Mouse (Mus musculus): ENCODE measurements at regions not wholly inside any gene's neighbourhood (a gene's known extent, or its start where the extent isn't known, plus 50 kb on each side); places are given as distances from the start of the nearest gene placed in this dataset.

DNA sequence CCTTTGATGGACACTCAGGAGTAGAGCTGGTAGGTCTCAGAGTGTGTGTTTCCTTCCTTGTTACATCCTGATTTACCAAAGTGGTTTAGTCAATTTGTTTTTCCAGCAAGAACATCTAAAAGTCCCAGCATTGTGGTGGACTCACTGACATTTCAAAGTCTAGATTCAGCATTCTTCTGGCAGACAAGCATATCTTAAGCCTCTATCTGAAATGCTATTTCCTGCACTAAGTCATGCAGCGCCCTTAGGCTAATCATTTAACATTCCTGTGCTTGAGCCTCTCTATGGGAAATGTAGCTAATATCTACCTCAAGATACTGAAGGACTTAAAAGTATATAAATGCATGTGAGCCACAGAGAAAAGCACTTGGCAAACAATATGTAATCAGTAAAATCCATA lies 3050.3 kb upstream of the Lrrc6 start:
- Histone ChIP-seq H3K4me2 (ENCODE audit: low read depth, low read length) (no peak overlapping the region), H3K36me3 (ENCODE audit: control insufficient read depth, insufficient read depth, low read length) (no peaks in the 10 kb centered on the region), H3K4me3 (replicated peaks; ENCODE audit: low read length) (no peak overlapping the region), H3K9ac (ENCODE audit: low read length) (no peak overlapping the region), H3K27me3 (ENCODE audit: control insufficient read depth, insufficient read depth, low read length) (no peaks in the 10 kb centered on the region), H3K4me1 (ENCODE audit: control insufficient read depth, insufficient read depth, low read length) (no peaks in the 10 kb centered on the region), H3K9me3 (replicated peaks; ENCODE audit: control insufficient read depth, low read length) (no peaks in the 10 kb centered on the region), H3K27ac (ENCODE audit: low read length) (no peak overlapping the region)
- ATAC-seq (ENCODE audit: insufficient read depth, low FRiP score): no peak
- 70% methylated on average over 1 of the region's 1 CpGs for WGBS

DNA sequence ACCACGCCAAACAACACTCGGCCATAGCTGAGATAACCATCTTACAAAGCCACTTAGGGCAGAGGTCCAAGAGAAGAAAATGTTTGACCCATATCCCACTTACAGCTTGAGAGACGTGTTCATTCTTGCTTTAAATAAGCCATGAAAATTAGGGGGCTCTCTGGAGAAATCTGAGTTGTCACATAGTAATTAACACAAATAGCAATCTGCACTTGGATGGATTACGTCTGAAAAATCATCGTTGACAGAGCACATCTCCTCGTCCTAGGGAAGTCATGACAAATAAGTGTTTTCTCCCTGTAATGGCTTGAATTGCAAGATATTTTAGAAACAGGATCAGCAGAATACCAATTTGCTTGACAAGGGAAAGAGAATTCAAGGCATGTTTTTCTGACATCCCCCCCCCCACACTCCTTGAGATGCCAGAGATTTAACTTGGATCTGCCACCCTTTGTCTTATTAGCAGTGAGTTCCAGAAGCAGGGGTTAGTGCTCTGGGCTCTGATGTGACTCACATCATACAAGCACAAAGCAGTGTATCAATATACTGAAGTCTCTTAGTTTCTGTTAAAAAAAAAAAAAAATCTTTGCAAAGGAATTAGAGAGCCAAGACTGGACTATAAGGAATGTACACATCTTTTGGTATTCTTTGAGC lies 3025.9 kb upstream of the Lrrc6 start:
- Histone ChIP-seq H3K9ac (ENCODE audit: low read length) (no peak overlapping the region), H3K36me3 (ENCODE audit: control insufficient read depth, insufficient read depth, low read length) (no peaks in the 10 kb centered on the region), H3K4me1 (ENCODE audit: control insufficient read depth, insufficient read depth, low read length) (no peaks in the 10 kb centered on the region), H3K9me3 (replicated peaks; ENCODE audit: control insufficient read depth, low read length) (no peaks in the 10 kb centered on the region), H3K27me3 (ENCODE audit: control insufficient read depth, insufficient read depth, low read length) (no peaks in the 10 kb centered on the region), H3K4me2 (ENCODE audit: low read depth, low read length) (no peak overlapping the region), H3K4me3 (replicated peaks; ENCODE audit: low read length) (no peak overlapping the region), H3K27ac (ENCODE audit: low read length) (no peak overlapping the region)
- no peak for ATAC-seq (ENCODE audit: insufficient read depth, low FRiP score)
- WGBS: 59% methylated on average over 6 of the region's 6 CpGs

GRCm38 (mm10) chr15:69484421-69485074 lies 2983.8 kb upstream of the Lrrc6 start:
- Histone ChIP-seq H3K9ac (ENCODE audit: low read length) (no peak overlapping the region), H3K27ac (ENCODE audit: low read length) (no peak overlapping the region), H3K4me2 (ENCODE audit: low read depth, low read length) (no peak overlapping the region), H3K27me3 (ENCODE audit: control insufficient read depth, insufficient read depth, low read length) (no peaks in the 10 kb centered on the region), H3K9me3 (replicated peaks; ENCODE audit: control insufficient read depth, low read length) (no peaks in the 10 kb centered on the region), H3K36me3 (ENCODE audit: control insufficient read depth, insufficient read depth, low read length) (no peaks in the 10 kb centered on the region), H3K4me3 (replicated peaks; ENCODE audit: low read length) (no peak overlapping the region), H3K4me1 (ENCODE audit: control insufficient read depth, insufficient read depth, low read length) (no peaks in the 10 kb centered on the region)
- ATAC-seq (ENCODE audit: insufficient read depth, low FRiP score): no peak
- 78% methylated on average over 5 of the region's 5 CpGs for WGBS

DNA sequence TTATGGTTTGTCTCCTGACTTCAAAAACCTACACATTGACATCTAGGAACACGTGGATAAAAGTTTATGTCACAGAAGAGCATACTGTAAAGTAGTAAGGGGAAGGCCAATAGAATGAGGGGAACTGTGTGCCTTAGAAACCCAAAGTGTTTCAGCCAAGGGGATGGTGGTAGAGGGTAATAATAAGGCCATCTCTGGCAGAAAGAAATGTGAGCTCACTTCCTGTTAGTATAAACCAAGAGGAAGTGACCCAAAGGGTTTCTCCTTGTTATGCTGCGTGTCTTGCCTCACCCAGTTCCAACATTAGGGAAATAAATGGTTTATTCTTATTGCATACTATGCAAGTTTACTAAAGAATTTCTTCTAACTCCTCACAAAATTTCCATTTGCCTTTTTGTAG lies 2982.4 kb upstream of the Lrrc6 start:
- Histone ChIP-seq H3K9ac (ENCODE audit: low read length) (no peak overlapping the region), H3K36me3 (ENCODE audit: control insufficient read depth, insufficient read depth, low read length) (no peaks in the 10 kb centered on the region), H3K4me2 (ENCODE audit: low read depth, low read length) (no peak overlapping the region), H3K4me3 (replicated peaks; ENCODE audit: low read length) (no peak overlapping the region), H3K27ac (ENCODE audit: low read length) (no peak overlapping the region), H3K27me3 (ENCODE audit: control insufficient read depth, insufficient read depth, low read length) (no peaks in the 10 kb centered on the region), H3K9me3 (replicated peaks; ENCODE audit: control insufficient read depth, low read length) (no peaks in the 10 kb centered on the region), H3K4me1 (ENCODE audit: control insufficient read depth, insufficient read depth, low read length) (no peaks in the 10 kb centered on the region)
- ATAC-seq (ENCODE audit: insufficient read depth, low FRiP score): no peak
- 63% methylated on average over 2 of the region's 2 CpGs for WGBS

DNA sequence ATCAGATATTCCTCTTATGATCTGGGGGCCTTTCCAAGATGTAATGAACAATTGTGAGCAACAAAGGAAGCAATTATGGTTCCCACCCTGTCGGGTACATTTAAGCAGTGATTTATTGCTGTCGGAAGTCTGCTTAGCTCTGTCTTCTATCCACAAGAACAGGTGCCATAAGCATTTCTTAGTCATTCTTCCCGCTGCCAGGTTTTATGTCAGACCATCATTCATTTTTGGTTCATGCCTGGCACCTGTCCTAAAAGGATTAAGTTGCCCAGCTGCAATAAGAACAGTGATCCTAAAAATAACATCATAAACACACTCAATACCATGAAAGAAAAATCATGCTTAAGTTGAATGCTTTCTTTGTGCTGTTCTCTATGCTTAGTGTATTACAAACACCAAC lies 2980.4 kb upstream of the Lrrc6 start:
- no peak overlapping the region for H3K4me2 ChIP-seq (ENCODE audit: low read depth, low read length)
- H3K4me1 ChIP-seq (ENCODE audit: control insufficient read depth, insufficient read depth, low read length): no peaks in the 10 kb centered on the region
- 43% methylated on average over 3 of the region's 3 CpGs for WGBS
- ATAC-seq (ENCODE audit: insufficient read depth, low FRiP score): no peak; the same call in 1 of the 2 replicates
- H3K4me3 ChIP-seq (replicated peaks; ENCODE audit: low read length): no peak overlapping the region
- no peaks in the 10 kb centered on the region for H3K36me3 ChIP-seq (ENCODE audit: control insufficient read depth, insufficient read depth, low read length)
- H3K9ac ChIP-seq (ENCODE audit: low read length): no peak overlapping the region
- no peaks in the 10 kb centered on the region for H3K27me3 ChIP-seq (ENCODE audit: control insufficient read depth, insufficient read depth, low read length)
- H3K27ac ChIP-seq (ENCODE audit: low read length): no peak overlapping the region
- no peaks in the 10 kb centered on the region for H3K9me3 ChIP-seq (replicated peaks; ENCODE audit: control insufficient read depth, low read length)

GRCm38 (mm10) chr15:69477050-69477449 lies 2976.3 kb upstream of the Lrrc6 start:
- 80% methylated on average over 3 of the region's 3 CpGs for WGBS
- Histone ChIP-seq H3K4me3 (replicated peaks; ENCODE audit: low read length) (no peak overlapping the region), H3K4me1 (ENCODE audit: control insufficient read depth, insufficient read depth, low read length) (no peaks in the 10 kb centered on the region), H3K4me2 (ENCODE audit: low read depth, low read length) (no peak overlapping the region), H3K9me3 (replicated peaks; ENCODE audit: control insufficient read depth, low read length) (no peaks in the 10 kb centered on the region), H3K36me3 (ENCODE audit: control insufficient read depth, insufficient read depth, low read length) (no peaks in the 10 kb centered on the region), H3K27me3 (ENCODE audit: control insufficient read depth, insufficient read depth, low read length) (no peaks in the 10 kb centered on the region), H3K9ac (ENCODE audit: low read length) (no peak overlapping the region), H3K27ac (ENCODE audit: low read length) (no peak overlapping the region)
- ATAC-seq (ENCODE audit: insufficient read depth, low FRiP score): no peak

DNA sequence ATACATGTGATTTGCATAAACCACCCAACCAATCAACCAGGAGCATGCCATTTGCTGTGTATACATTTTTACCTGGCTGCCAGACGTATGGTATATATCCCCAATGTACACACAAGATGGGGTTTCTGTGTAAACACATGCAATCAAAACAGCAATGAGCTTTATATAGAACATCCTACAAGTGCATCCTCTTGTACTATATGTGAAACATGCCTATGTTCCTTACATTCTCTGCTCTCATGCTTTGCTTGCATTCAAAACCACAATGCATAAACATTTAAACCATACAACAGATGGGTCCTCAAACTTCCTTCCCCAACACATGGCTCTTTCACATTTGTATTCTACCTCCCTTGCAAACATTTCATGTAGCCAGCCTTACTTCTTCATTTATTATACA lies 2968.9 kb upstream of the Lrrc6 start:
- Histone ChIP-seq H3K4me1 (ENCODE audit: control insufficient read depth, insufficient read depth, low read length) (no peaks in the 10 kb centered on the region), H3K27ac (ENCODE audit: low read length) (no peak overlapping the region), H3K4me3 (replicated peaks; ENCODE audit: low read length) (no peak overlapping the region), H3K27me3 (ENCODE audit: control insufficient read depth, insufficient read depth, low read length) (no peaks in the 10 kb centered on the region), H3K9me3 (replicated peaks; ENCODE audit: control insufficient read depth, low read length) (no peaks in the 10 kb centered on the region), H3K36me3 (ENCODE audit: control insufficient read depth, insufficient read depth, low read length) (no peaks in the 10 kb centered on the region), H3K4me2 (ENCODE audit: low read depth, low read length) (no peak overlapping the region), H3K9ac (ENCODE audit: low read length) (no peak overlapping the region)
- 55% methylated on average over 1 of the region's 1 CpGs for WGBS
- no peak for ATAC-seq (ENCODE audit: insufficient read depth, low FRiP score)

DNA sequence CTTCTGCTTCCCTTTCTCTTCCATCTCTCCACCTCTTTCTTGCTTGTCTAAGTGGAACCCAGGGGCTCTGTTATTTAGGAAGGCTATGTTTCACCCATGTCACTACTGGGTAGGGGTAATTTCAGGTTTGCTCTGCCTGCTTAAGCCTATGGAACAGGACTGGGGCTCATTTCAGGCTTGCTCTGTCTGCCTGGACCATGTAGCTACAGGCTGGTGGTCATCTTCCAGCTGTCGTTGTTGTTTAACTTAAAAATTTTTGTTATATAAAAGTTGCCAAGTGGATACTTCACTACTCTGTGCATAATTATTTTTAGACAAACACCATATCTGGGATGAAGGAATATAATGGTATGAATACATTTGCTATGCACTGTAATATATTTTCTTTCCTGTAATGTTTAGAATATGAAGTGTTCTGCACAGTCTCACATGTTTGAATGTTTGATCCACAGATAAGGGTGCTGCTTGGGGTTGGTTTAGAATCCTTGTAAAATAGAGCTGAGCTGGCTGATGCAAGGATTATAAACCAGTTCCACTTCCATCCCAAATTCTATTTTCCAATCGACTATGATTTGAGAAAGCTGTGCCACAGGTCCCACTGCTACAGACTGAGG lies 2960.0 kb upstream of the Lrrc6 start:
- 43% methylated on average over 2 of the region's 2 CpGs for WGBS
- ATAC-seq (ENCODE audit: insufficient read depth, low FRiP score): peak; percentile 92
- Histone ChIP-seq H3K36me3 (ENCODE audit: control insufficient read depth, insufficient read depth, low read length) (no peaks in the 10 kb centered on the region), H3K9me3 (replicated peaks; ENCODE audit: control insufficient read depth, low read length) (no peaks in the 10 kb centered on the region), H3K4me2 (ENCODE audit: low read depth, low read length) (no peak overlapping the region), H3K9ac (ENCODE audit: low read length) (no peak overlapping the region), H3K27ac (ENCODE audit: low read length) (peak overlapping the region; percentile 78), H3K27me3 (ENCODE audit: control insufficient read depth, insufficient read depth, low read length) (no peaks in the 10 kb centered on the region), H3K4me3 (replicated peaks; ENCODE audit: low read length) (no peak overlapping the region), H3K4me1 (ENCODE audit: control insufficient read depth, insufficient read depth, low read length) (no peaks in the 10 kb centered on the region; the same call in 1 of the 2 replicates)

DNA sequence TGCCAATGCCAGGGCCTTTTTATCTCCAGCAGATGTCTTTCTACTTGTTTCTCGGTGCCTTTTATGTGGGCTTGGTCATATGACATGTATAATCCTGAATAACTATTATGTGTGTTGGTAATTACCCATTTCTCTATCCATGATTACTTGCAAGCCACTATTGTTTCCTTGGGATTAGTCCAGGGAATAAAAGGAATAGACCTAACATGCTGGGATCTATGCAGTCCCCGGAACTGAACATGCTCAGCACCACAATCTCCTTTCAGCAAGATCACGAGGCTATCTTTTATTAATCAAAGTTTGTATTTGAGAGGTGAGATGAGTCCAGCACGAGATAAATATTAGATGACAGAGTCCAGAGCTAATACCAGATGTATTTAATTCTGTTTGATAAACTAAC lies 2956.8 kb upstream of the Lrrc6 start:
- no peaks in the 10 kb centered on the region for H3K36me3 ChIP-seq (ENCODE audit: control insufficient read depth, insufficient read depth, low read length)
- no peak overlapping the region for H3K4me3 ChIP-seq (replicated peaks; ENCODE audit: low read length)
- no peak overlapping the region for H3K9ac ChIP-seq (ENCODE audit: low read length)
- H3K27me3 ChIP-seq (ENCODE audit: control insufficient read depth, insufficient read depth, low read length): no peaks in the 10 kb centered on the region
- 47% methylated on average over 4 of the region's 4 CpGs for WGBS
- no peak for ATAC-seq (ENCODE audit: insufficient read depth, low FRiP score)
- no peaks in the 10 kb centered on the region; the same call in 1 of the 2 replicates for H3K4me1 ChIP-seq (ENCODE audit: control insufficient read depth, insufficient read depth, low read length)
- no peak overlapping the region for H3K4me2 ChIP-seq (ENCODE audit: low read depth, low read length)
- no peak overlapping the region for H3K27ac ChIP-seq (ENCODE audit: low read length)
- H3K9me3 ChIP-seq (replicated peaks; ENCODE audit: control insufficient read depth, low read length): no peaks in the 10 kb centered on the region

Data from stomach, embryonic 16.5 days (tissue).